Mouse (Mus musculus) regulatory T cell (primary cell): ENCODE results near the gene Cdhr5.

ENCODE experiments used
- in situ Hi-C: fragments of 300-600 bp; cut with MboI, MseI; formaldehyde crosslinking; loops from one replicate; pipeline ENCODE4 v1.15.1; 2025; ENCODE audit warnings: high pct_unique_total_duplicates

Cdhr5 gene

DNA sequence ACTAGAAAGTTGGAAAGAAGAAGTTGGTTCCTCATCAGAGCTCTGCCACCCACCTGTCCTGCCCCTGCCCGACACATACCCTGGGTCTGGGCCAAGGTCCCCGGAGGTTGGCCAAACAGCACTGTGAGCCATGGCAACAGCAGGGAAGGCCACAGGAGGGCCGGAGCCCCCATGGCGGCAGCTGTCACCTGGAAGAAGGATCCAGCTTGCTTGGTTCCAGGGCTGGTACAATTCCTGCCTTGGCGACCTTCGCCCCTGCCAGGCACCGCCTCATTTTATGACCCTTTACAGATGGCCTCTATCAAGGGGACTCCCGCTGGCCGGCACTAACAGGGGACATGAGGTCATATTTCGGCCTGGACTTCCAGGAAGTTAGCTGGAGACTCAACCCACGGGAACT is at the start of gene Cdhr5:
Gene Cdhr5, minus strand, starts transcription at position 241 of the 400 bp plus-strand sequence.
- in situ Hi-C loops = no loop called here

DNA sequence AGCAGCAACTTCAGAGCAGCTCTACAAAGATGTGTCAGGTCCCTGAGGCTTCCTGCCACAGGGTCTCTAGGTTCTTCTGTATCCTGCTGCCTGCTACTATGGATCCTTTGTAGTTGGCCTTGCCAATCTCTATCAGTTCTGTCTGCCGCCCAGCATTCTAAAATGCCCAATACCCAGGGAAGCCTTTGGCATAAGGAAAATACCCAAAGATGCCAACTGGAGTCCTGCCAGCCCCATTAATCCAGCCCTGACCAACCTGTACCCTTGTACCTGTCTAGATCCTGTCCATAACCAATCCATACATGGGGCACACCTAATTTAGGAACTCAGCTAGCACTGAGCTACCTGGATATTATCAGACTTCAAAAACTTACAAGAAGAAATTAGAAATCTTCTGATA is 48.1 kb upstream of the Cdhr5 start:
- in situ Hi-C loops = no loop called here

DNA sequence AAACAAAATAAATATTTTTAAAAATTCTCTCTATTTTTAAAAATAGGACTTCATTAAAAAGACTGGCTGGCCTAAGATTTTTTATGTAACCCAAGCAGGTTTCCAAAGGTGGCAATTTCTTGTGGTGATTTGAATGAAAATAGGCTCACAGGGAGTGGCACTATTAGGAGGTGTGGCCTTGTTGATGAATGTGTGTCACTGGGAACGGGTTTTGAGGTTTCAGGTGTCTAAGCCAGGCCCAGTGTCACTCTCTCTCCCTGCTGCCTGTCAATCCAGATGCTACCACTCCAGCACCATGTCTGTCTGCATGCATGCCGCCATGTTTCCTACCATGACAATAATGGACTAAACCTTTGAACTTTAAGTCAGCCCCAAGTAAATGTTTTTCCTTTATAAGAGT is 42.9 kb upstream of the Cdhr5 start:
- in situ Hi-C loops = no loop called here

DNA sequence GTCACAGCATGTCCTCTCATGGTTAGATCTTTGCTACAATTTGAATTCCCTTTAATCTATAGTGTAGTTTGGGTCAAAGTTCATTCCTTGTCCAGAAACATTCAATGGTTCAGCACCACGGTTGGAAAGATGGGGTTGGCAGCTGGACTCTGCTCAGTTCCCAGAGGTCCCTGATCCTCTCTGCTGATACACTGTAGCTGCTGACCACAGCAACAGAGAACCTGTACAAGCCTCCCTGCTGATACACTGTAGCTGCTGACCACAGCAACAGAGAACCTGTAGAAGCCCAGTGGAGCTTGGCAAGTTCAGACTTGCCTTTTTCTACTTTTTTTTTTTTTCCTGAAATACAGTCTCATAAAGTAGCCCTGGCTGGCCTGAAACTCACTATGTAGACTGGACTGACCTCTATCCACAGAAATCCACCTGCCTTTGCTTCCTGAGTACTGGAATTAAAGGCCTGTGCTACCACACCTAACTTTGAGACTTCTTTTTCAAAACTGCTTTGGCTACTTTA is 41.1 kb upstream of the Cdhr5 start:
- in situ Hi-C loops = no loop called here

DNA sequence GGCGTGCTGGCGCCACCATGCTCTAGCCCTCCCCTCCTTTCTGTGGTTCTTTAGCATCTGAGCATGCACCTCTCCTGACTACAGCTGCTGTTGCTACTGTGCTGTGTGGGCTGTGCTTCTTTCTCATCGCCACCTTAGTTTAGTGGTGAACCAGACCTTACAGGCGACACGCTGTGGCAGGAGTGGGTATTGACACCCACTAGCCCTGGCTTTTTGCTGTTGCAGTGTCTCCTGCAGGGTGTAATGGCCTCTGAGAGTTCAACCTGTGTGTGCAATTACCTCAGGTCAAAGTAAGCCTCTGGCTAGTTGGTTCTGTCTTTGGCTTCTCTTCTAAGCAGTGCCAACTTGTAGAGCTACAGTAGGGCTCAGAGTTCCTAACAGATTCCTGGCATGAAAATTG is 39.4 kb upstream of the Cdhr5 start:
- in situ Hi-C loops = no loop called here

DNA sequence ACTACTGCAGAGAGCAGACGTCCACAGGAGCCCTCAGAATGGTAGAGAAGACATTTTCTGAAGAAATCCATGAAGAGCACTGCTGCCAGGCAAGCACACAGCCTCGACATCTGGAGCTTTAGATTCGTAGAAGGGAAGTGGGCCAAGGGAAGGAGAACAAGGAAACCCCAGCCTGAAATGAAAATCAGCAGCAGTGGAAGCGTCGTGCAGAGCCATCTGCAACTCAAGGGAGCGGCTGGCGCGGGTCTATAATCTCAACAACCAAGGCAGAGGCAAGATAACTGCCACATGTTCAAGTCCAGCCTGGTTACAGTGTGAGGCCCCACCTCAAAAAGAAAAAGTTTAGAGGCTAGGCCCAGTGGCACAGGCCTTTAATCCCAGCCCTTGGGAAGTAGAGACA is 38.5 kb upstream of the Cdhr5 start:
- in situ Hi-C loops = no loop called here

DNA sequence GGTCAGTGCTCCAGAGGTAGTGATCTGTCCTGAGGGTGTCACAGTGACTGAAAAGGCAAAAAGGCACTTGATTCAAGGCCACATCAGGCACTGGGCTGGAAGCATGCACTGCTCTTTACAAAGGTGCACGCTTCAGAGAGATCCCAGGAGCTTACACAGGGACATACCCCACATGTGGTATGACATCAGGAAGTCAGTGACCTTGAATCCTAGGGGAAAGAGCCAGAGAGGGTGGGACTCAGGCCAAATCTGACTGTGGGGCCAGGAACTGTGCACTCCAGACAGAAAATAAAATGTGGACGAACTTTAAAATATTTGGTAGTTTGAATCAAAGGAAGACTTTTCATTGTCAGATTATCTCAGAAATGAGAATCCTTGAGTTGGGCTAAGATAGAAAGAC is 37.8 kb upstream of the Cdhr5 start:
- in situ Hi-C loops = loop anchor here (5.0 kb wide), 1 partner anchor 72 kb away; no protein-coding TSS in a partner anchor

DNA sequence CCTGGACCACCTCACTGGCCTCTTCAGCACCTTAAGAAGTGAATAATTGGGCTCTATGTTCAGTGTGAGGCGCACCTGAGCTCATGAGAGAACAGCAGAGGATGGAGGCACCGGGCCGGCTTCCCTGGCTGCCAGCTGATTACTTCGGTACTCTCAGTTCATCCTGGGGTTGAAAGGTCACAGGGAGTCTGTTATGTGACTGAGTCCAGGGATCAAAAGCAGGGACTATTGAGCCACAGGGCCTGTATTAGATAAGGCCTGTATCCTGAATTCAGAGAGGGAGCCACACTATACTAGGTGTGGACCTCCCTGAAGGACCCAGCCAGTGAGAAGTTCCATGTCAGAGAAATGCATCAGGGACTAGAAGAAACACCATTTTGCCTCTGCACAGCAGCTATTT is 28.0 kb upstream of the Cdhr5 start:
- in situ Hi-C loops = no loop called here

DNA sequence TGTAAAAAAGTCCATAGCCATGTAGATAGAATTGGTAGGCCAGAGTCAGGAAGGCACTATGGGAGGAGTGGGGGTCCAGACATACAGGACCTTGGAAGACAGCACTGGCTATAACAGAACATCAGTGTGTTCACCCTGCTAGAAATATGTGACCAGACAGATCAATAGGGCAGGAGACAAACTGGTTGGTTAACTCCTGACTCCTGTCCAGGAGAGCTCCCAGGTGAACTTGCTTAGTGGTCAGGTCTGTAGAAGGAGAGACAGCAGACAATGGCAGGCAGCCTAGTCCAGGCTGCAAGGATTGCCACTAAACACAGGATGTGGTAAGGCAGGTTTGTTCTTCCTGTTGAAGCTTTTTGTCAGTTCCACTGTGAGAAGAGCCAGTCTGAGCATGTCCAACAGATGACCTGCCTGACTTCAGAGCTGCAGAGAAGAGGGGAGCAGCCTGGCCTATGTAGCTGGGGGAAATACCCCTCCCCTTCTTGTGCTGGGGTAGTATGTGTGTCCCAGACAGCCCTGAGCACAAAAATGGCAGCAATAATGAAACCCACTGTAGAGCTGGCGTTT is 26.2 kb upstream of the Cdhr5 start:
- in situ Hi-C loops = no loop called here

DNA sequence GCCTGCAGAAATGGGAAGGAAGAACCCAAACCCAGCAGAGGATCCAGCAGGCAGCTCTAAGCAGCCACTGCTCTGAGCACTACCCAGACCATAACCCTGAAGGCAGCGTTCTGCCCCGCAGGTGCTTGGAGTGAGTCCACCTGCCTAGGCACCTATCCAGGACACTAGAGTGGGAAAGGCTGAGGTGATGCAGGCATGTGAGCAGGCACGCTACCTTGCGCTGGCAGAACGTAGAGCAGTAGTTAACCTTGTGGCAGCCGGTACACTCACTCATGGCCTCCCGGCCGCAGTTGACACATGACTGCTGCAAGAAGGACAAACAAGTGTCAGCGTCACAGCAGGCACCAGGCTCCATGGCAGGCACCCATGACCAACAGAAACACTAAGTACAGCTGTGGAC is 24.8 kb upstream of the Cdhr5 start:
- in situ Hi-C loops = no loop called here

DNA sequence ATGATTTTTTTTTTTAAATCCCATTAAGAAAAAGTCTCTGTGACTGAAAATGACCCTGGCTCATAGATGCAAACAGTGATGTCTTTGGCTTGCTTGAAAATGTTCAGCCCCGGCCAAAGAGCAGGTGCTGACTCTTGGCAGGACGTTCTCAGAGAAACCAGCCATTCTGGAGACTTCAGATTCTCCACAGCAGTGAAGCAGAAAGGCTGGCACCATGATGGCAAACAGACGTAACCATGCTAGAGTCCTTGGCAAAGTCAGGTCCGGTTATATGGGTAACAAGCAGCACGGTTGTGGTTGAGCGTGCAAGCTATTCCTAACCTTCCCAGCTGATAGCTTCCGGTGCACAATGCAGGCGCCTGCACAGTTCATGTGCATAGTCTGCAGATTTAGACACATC is 22.6 kb upstream of the Cdhr5 start:
- in situ Hi-C loops = no loop called here

DNA sequence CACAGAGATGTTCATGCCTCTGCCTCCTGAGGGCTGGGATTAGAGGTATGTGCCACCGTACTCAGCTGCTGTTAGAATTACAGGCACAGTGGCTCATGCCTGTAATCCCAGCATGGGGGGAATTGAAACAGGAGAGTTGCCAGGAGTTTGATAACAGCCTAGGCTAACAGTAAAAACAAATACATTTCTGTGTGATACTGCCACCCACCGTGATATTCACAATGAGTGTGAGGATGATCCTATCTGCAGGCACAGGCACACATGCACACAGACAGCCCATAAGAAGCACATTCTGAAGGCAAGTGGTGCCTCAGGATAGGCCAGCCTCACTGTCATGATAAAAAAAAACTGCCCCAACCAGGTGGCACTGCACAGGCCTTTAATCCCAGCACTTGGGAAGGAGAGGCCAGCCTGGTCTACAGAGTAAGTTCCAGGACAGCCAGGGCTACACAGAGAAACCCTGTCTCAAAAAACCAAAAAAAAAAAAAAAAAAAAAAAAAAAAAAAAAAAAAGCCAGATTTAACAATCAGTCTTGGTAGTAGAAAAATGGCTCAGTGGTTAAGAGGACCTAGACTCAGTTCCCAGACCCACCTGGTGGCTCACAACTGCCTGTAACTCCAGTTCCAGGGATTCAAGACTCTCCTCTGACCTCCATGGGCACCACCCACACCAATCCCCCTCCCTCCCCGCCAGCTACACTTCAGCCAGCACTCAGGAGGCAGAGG is 21.5 kb upstream of the Cdhr5 start:
- in situ Hi-C loops = no loop called here

DNA sequence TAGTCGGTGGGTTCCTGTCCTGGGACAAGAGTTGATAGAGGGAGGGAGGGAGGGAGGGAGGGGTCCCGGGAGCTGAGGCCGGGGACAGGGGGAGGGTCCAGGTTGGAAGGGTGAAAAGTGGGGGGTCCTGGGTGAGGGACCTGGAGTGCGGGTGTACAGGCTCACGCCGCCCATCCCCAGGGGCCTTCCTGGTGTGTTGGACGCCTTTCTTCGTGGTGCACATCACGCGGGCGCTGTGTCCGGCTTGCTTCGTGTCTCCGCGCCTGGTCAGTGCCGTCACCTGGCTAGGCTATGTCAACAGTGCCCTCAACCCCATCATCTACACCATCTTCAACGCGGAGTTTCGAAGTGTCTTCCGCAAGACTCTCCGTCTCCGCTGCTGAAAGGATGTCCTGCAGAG is 17.9 kb upstream of the Cdhr5 start:
- in situ Hi-C loops = no loop called here

DNA sequence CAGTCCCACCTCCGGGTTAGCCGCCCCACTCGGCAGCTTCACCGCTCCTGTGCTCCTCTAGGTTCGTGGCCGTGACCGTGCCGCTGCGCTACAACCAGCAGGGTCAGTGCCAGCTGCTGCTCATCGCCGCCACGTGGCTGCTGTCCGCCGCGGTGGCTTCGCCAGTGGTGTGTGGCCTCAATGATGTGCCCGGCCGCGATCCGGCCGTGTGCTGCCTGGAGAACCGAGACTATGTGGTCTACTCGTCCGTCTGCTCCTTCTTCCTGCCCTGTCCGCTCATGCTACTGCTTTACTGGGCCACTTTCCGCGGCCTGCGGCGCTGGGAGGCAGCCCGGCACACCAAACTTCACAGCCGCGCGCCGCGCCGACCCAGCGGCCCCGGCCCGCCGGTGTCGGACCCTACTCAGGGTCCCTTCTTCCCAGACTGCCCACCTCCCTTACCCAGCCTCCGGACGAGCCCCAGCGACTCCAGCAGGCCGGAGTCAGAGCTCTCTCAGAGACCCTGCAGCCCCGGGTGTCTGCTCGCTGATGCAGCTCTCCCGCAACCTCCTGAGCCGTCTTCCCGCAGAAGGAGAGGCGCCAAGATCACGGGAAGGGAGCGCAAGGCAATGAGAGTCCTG is 17.4 kb upstream of the Cdhr5 start:
- in situ Hi-C loops = no loop called here

DNA sequence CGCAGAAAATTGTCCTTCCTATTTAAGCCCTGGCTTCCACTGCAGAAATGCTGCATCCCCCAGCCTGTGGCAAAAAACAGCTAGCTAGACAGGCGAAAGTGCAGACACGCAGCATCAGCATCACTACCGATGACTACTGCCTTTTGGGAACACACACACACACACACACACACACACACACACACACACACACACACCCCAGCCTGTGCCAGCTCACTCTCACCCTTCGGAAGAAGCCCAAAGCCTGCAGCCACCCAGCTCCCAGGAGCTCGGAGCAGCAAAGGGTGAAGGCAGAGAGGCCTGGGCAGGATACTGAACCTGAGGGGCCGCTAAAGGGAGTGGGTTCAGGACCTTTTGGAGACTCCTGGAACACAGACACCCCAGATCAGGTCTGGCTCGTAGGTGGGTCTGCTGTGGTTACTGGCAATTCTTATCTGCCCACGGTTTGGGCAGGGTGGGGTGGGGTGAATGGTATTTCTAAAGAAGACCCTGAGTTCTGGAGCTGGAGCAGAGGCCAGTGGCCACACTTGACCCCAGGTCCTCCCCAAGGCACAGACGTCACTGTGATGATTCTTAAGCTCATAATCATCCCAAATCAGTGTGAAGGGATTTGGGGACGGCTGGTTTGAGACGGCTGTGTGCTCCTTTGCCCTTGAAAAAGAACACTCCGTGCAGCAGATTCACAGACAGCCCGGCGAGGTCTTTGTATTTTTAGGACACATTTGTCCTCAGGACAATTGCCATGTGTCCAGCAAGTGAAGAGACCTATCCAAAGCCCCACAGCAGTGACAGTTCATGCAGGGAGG is 16.2 kb upstream of the Cdhr5 start:
- in situ Hi-C loops = no loop called here

DNA sequence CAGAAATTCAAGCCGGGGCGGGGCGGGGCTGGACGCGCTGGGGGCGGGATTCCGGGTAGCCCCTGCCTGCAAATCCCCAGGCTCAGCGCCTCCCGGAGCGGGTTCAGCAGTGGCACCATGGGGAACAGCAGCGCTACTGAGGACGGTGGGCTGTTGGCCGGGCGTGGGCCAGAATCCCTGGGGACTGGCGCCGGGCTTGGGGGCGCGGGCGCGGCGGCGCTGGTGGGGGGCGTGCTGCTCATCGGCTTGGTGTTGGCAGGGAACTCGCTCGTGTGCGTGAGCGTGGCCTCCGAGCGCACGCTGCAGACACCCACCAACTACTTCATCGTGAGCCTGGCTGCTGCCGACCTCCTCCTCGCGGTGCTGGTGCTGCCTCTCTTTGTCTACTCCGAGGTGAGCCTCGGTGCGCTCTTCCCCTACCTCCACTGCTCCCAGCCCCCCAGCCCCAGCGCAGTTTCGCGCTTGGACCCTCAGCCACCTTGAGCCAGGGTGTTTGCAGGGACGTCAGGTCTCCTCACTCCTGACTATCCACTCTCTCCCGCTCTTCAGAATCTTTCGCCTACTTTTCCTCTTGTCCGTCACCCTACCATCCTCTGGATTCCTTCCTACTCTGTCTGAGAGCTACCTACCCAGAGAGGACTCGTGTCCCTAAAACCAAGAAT is 15.5 kb upstream of the Cdhr5 start, which contains the start of gene Drd4:
Gene Drd4, plus strand, starts transcription at position 86 of the 662 bp plus-strand sequence.
- in situ Hi-C loops = no loop called here

DNA sequence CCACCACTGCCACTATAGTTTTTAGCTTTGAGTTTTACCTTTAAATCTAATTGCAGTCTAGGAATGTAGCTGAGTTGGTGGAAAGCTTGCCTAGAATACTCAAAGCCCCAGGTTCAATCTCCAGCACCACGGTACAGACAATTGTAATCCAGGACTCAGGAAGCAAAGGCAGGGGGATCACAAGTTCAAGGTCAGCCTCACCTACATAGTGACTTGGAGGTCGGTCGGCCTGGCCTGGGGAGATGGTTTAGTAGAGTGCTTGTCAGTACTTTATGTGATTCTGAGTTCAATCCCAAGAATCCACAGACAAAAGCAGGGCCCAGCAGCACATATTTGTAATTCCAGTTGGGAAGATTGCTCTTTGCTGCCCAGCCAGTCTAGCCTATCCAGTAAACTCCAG is 11.5 kb upstream of the Cdhr5 start:
- in situ Hi-C loops = no loop called here

DNA sequence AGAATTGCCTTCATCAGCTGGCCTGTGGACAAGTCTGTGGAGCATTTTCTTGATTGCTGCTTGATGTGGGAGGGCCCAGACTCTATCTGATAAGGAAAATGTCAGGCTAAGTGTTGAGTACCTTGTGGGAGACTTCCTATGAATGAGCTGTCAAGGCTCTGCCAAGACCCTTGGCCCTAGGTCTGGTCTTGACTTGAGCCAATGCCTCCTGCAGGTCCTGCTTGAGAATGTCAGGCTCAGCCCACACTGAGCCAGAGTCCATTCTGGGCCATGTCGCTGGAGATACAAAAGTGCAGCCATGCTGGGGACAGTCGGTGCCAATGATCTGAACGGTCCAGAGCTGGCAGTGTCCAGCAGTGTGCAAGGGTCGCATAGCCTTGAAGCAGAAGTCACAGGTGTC is 6.2 kb upstream of the Cdhr5 start:
- in situ Hi-C loops = no loop called here

DNA sequence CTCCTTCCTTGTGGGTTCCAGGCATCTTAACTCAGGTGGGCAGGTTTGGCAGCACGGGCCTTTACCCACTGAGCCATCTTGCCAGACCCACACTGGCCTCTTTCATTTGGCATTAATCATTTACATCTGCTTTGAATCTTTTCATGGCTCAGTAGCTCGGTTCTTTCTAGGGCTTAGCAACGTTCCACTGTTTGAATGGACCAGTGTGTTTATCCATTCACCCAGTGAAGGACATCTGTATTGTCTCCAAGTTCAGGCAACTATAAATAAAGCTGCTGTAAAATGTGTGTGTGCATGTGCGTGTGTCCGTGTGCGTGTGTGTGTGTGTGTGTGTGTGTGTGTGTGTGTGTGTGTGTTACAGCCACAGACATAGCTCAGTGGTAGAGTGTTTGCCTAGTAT is 4.9 kb upstream of the Cdhr5 start:
- in situ Hi-C loops = no loop called here

DNA sequence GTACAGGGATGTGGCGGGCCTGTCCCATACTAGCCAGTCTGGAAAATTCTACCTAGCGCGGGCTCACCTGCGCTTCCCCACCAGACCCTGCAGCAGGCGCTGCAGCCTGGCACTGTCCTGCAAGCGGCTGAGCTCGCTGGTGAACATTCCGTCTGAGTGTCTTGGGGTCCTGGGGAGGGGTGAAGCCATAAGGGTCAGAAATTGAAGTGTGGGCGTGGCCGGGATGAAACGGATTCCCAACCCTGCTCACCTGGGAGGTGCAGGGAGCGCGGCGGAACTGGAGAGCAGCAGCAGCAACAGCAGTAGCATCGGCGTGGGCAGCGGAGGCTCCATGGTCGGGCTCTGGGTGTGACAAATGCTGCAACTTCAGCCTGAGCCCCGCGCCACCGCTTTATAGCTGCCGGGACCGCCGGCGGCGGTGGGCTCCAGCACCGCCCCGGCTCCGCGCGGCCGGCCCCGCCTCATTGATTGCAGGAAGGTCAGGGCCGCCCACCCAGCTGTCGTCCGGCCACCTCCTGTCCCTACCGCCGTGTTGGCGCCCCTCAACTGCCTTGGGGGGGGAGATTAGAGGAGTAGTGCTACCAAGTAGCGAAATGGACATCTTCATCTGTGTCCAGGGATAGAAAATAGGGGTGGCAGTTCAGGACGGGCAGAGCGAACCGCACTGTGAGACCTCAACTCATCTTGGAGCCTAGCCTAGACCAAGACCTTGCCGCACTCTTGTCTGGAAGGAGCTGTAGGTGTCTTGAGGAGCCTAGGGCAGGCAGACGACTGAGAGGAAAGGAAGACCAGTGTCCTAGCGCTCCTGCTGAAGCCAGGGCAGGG is 2.4 kb upstream of the Cdhr5 start, which contains the start of gene Sct:
Gene Sct, minus strand, starts transcription at position 368 of the 825 bp plus-strand sequence.
- in situ Hi-C loops = no loop called here
